Mouse (Mus musculus): Measurements from ENCODE around the gene Slc16a4.

Gene Slc16a4

DNA sequence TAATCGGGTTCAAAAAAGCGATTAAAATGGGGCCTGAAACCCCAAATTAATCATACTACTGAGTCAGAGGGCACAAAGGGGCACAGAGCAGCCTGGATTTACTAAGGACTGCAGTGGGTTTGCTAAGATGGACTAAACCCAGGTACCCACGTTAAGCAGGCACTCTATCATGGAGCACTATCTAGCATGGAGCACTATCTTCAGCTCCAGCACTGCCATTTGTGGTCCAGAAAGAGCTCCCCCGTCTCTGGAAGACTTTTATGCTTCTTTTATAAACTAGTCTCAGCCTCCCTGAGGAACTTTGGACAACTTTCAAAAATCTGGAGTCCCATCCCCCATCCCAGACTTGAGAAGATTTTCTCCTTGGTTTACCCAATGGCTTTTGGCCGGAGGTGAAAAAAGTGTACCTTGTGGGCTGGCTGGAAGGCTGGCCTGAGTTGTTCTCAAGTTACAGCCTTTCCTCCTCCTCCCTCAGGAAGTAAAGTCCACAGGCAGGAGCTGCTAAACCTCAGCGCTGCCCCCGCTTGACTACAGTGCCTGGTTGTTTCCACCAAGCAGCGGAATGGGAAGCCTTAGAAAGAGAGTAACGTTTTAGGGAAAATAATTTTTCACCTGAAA is at the start of gene Slc16a4:
Slc16a4 (plus strand) TSS at position 467 of the 618 bp plus-strand sequence.
- peak; percentile 77 for DNase-seq

GRCm38 (mm10) chr3:107241389-107242094 is 49.5 kb upstream of the Slc16a4 start:
- no peak for DNase-seq

DNA sequence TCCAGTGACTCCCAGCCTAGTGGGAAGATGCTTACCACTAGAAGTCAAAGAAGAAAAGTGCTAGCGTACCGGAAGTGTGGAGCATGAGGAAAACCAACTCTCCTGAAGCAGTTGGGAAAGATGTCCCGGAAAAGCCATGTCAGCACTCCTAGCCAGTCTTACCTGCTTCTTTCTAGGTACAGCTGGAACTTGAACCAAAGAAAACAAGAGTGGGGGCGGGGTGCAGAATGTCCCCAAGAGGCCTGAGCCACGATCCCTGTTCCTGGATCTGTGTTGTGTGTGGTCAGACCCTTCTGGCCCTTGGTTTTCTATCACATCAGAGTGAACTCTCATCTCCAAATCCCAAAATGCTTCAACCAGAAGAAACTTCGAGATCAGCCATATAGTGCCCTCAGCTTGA is 44.2 kb upstream of the Slc16a4 start:
- DNase-seq, result no peak

GRCm38 (mm10) chr3:107249042-107249441 is 42.0 kb upstream of the Slc16a4 start:
- DNase-seq, result no peak

- DNase-seq, result no peak
Measured at GRCm38 (mm10) chr3:107250320-107250719, 40.7 kb upstream of the Slc16a4 start.

- DNase-seq, result peak; percentile 13
Measured at GRCm38 (mm10) chr3:107252035-107252434, 39.0 kb upstream of the Slc16a4 start.

DNA sequence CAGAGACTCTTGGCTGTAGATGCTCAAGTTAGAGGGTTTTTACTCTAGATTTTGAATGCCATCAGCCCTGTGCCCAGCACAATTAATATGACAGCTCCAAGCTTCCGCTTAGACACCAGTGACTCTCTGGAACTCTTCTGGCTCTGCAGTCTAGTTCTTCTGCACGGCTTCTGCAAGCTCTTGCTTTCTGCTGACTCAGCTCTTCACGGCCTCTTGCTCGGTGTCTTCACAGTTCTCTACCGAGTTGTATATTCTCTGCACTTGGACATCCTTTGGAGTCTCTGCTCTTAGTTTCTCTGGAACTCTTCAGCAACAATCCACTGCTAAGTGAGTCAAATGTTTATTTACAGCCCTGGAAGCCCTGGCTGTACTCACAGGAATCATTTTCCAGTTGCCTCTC is 37.1 kb upstream of the Slc16a4 start:
- peak; percentile 28 for DNase-seq

DNA sequence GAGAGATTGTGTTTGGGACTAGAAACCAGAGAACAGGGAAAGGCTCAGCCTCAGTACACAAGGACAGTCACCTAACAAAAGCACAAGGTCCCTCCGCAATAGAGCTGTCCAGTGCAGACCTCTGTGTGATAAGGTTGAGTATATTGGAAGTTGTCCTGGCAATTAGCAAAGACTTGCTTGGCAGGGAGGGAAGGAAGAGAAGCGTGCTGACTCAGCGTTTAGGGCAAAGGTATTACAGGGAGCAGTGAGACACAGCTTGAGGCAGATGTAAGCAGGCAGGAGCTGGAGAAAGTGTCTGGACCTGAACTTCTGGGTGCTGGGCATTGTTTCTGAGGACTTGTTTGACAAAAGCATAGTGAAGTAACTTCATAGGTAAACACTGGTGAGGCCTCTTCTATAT is 35.0 kb upstream of the Slc16a4 start:
- no peak for DNase-seq

GRCm38 (mm10) chr3:107256724-107257123 is 34.3 kb upstream of the Slc16a4 start:
- peak; percentile 27 for DNase-seq

DNA sequence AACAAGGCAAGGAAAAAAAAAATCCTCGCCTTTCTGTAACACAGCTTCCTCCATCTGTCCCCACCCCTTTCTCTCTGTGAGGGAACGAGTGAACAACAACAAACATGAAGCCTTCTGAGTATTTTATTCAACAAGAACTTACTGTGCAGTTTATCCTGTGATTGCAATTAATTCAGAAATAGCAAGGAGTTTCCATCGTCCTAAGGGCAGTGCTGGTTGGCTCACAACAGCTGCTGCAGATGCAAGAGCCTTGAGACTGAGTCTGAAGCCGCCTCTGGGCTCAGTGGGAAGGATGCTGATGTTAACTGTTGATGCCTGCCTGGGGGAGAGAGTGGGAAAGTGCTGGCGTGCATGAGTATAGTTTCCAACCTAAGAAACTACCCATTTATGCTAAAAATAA is 33.1 kb upstream of the Slc16a4 start:
- peak; percentile 17 for DNase-seq

DNA sequence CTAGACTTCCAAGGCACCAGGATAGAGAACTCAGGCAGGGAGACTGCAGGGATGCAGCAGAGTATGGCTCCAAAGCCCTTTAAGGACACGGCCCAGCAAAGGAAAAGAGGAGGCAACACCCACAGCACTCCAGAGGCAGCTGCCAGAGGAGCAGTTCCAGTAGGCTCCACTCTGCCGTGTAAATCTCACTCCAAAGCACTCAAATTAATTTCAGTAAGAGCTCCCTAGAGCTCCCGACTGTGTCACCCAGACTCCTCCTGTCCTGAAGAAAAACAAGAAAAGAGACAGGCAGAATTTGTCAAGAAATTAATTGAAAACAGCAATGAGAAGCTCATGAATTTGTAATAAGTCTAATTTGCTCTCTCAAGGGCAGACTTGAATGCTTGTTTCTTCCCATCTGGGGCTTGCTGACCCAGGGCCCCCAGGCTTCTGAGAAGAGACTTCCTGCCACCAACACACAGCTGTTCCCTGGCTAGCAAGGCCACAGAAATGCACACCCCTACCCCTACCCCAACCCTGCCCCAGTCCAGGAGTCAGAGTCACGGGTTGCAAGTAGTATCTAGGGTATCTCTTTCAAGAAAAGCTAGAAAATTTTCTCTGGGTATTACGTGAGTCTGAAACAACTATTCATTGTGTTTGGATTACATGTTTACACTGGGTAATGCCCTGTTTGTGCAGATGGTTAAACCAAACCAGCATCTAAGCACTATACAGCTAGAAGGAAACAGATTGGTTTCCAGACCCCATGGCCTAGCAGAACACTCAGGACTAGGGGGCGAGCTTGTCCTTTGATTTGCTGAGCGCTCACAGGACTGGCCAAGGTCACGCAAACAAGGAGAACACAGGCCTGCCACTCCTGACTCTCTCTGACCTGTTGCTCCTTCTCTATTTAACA is 29.8 kb upstream of the Slc16a4 start:
- DNase-seq, result peak; percentile 49

GRCm38 (mm10) chr3:107261851-107262165 is 29.2 kb upstream of the Slc16a4 start:
- DNase-seq, result no peak

DNA sequence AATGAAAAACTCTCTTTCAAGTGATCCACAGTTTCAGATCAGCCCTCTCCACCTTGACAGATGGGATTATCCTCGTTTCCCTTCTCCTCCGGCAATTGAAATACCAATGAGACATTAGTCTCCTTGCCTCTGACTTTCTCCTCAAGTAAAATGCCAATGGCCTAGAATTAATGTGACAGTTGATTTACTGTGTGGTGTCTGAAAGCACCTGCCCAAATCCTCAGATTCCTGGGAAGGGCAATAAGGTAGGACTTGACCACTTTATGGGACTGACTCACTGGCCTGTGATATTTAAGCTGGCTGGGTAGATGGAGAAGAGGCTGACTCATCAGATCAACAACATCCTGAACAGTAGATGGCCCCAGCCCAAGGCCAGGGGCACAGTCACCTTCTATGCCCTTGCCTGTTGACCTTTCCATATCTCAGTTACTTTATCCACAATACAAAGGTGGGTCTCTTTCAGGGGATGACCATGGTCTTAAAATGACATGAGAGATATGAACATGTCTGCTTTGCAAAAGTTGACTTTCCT is 24.1 kb upstream of the Slc16a4 start:
- DNase-seq, result no peak

GRCm38 (mm10) chr3:107272433-107272832 is 18.6 kb upstream of the Slc16a4 start:
- DNase-seq, result no peak

DNA sequence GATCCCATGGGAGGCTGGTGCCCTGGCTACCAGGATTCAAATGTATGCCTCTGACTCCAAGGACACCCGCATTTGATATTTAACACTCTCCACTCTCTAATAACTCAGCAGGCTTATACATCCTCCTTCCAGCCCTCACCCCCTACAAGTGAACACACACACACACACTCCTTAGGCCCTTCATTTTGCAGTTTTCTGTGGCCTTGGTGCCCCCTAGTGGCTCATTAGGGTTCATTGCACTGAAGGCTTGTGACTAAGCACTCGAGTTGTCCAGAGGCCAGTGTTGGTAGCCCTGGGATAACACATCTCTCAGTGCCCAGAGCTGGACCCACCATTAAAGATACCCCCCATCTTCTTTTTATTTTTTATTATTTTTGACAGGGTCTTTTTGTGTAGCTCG is 17.2 kb upstream of the Slc16a4 start:
- DNase-seq, result peak; percentile 75

- no peak for DNase-seq
Measured at GRCm38 (mm10) chr3:107275351-107275750, 15.7 kb upstream of the Slc16a4 start.

- no peak for DNase-seq
Measured at GRCm38 (mm10) chr3:107275996-107276395, 15.0 kb upstream of the Slc16a4 start.

GRCm38 (mm10) chr3:107276626-107277025 is 14.4 kb upstream of the Slc16a4 start:
- no peak for DNase-seq

- DNase-seq, result peak; percentile 94
Measured at GRCm38 (mm10) chr3:107278479-107279269, 12.4 kb upstream of the Slc16a4 start, which contains the start of gene Lamtor5. Gene Lamtor5, plus strand, starts transcription at chr3:107278858.

GRCm38 (mm10) chr3:107286123-107286522 is 4.9 kb upstream of the Slc16a4 start:
- no peak for DNase-seq

DNA sequence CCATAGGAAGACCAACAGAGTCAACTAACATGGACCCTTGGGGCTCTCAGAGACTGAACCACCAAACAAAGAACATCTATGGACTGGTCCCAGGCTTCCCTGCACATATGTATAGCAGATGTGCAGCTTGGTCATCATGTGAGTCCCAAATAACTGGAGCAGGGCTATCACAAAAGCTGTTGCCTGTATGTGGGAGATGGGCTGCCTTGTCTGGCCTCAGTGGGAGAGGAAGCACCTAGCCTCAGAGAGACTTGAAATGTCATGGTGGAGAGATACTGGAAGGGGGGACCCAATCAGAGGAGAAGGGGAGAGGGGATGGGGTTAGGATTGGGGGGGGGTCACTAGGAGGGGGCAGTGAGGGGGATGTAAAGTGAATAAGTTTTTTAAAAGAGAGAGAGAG is 3.7 kb upstream of the Slc16a4 start:
- DNase-seq, result no peak

- no peak for DNase-seq
Measured at GRCm38 (mm10) chr3:107295672-107296360, 4.8 kb downstream of the Slc16a4 start.
